Mouse (Mus musculus) neural tube, embryonic 15.5 days (tissue): ENCODE measurements around the gene Krtap10-10. TPM values are rescaled to one million over a fixed set of nuclear protein-coding genes. Genes with fewer than 3 reads are reported as not detected.

ENCODE experiments used
- ATAC-seq: fragments of 200-750 bp; cut with Nextera tagmentation; 2 replicates; pipeline ENCODE4 v1.8.0; 2017; ENCODE audit warnings: mild to moderate bottlenecking, moderate TSS enrichment, moderate library complexity; ENCODE audit not compliant: low FRiP score
- H3K27ac ChIP-seq: fragments of 300-500 bp; sonication (generic); replicated peaks from 2 replicates; pipeline ENCODE4 v1.5.1; 2015; ENCODE audit warnings: mild to moderate bottlenecking, inconsistent platforms
- H3K27me3 ChIP-seq: fragments of 300-500 bp; sonication (generic); replicated peaks from 2 replicates; pipeline ENCODE4 v1.6.1; 2015; ENCODE audit warnings: inconsistent platforms
- H3K36me3 ChIP-seq: fragments of 300-500 bp; sonication (generic); 2 replicates; pipeline ENCODE4 v1.6.1; 2015; ENCODE audit warnings: inconsistent platforms
- H3K4me1 ChIP-seq: fragments of 300-500 bp; sonication (generic); 2 replicates; pipeline ENCODE4 v1.6.1; 2015; ENCODE audit warnings: inconsistent platforms
- H3K4me2 ChIP-seq: fragments of 300-500 bp; sonication (generic); 2 replicates; pipeline ENCODE4 v1.6.1; 2015; ENCODE audit warnings: inconsistent platforms, mild to moderate bottlenecking, moderate library complexity
- H3K4me3 ChIP-seq: fragments of 300-500 bp; sonication (generic); replicated peaks from 2 replicates; pipeline ENCODE4 v1.5.1; 2015; ENCODE audit warnings: mild to moderate bottlenecking, inconsistent platforms
- H3K9ac ChIP-seq: fragments of 300-500 bp; sonication (generic); replicated peaks from 2 replicates; pipeline ENCODE4 v1.6.1; 2015; ENCODE audit warnings: mild to moderate bottlenecking, inconsistent platforms
- H3K9me3 ChIP-seq: fragments of 300-500 bp; sonication (generic); replicated peaks from 2 replicates; pipeline ENCODE4 v1.6.1; 2016; ENCODE audit warnings: inconsistent platforms
- WGBS: fragments of 180-500 bp; shearing (Covaris S2); methylation state at CpG from one replicate; pipeline ENCODE4 v1.1.7; 2015; ENCODE audit warnings: mixed read lengths; 5-methylcytosine and 5-hydroxymethylcytosine counted together
- polyA plus RNA-seq: library from polyadenylated mRNA; unstranded; fragments of >200 nt; fragmentation: Nextera tagmentation; extraction: Ambion mirVana; gene quantifications from 2 replicates; pipeline ENCODE4 v1.2.1, GENCODE M21; 2015

Krtap10-10 gene
- polyA plus RNA-seq, 1 experiment from 2014 or later, result not detected

DNA sequence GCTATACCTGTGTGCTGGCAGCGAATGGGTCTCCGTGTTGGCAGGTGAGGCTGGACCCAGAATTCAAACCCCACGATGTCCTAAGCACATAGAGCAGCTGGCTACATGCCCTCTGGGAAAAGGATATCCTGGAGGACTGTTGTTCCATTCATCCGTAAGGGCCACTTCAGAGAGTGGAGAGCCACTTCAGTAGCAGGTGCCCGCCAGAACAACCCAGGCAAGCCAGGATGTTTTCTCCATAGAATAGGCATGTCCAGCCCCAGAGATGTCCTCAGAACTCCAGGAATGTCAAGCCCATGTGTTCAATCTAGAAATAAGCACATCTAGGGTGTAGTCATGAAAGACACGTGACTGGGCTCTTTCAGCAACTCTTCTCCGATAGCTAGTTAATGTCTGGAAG lies 33.9 kb downstream of the Krtap10-10 start:
- no peak overlapping the region for H3K4me2 ChIP-seq
- H3K4me3 ChIP-seq, result no peak overlapping the region

DNA sequence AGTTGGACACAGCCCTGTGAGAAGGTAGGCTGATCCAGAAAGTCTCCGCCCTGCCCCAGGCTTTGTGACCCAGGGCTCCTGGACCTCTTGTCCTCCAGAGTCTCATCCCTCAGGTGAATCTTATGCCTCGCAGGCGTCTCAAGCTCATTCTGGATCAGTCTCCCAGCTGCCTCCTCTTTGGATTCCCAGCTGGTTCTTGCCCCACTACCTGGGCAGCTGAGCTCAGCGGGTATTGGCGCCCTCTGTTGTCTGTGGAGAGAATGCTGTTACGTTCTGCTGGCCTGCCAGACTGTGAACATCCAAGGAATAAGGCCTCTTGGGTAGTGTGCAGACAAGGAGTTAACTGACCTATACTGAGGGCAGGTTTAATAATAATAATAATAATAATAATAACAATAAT lies 43.2 kb downstream of the Krtap10-10 start:
- H3K4me2 ChIP-seq, result no peak overlapping the region
- H3K9ac ChIP-seq, result no peak overlapping the region
- H3K4me1 ChIP-seq, result no peaks in the 10 kb centered on the region
- H3K9me3 ChIP-seq, result no peaks in the 10 kb centered on the region
- WGBS, result 72% methylated on average over 6 of the region's 6 CpGs
- no peak overlapping the region for H3K27ac ChIP-seq
- H3K4me3 ChIP-seq, result no peak overlapping the region
- no peak for ATAC-seq
- no peaks in the 10 kb centered on the region for H3K36me3 ChIP-seq
- no peaks in the 10 kb centered on the region for H3K27me3 ChIP-seq

More for the DNA sequence above, 33.9 kb downstream of the Krtap10-10 start:
- H3K27me3 ChIP-seq, result no peaks in the 10 kb centered on the region
- no peak overlapping the region for H3K27ac ChIP-seq
- no peaks in the 10 kb centered on the region for H3K9me3 ChIP-seq
- no peaks in the 10 kb centered on the region for H3K4me1 ChIP-seq
- no peak for ATAC-seq
- no peaks in the 10 kb centered on the region for H3K36me3 ChIP-seq
- H3K9ac ChIP-seq, result no peak overlapping the region
- WGBS, result 91% methylated on average over 7 of the region's 7 CpGs

DNA sequence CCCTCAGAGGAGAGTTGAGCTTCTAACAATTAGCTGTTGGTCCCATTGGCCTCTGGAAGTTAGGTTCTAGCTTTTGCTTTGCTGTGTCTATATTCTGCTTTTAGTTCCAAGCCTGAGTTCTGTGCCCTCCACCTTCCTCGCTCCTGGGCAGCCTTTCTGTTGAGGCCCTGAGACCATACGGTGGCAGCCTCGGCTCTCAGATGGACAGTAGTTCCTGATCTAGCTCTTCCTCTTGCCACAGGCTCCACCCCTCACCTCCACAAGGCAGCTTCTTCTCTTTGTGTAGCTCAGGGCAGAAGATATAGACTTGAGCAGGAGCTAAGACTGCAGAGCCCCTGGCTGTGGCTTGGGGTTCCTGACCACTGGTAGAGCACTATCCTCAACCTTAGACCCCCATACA lies 44.6 kb downstream of the Krtap10-10 start:
- no peaks in the 10 kb centered on the region for H3K4me1 ChIP-seq
- no peak overlapping the region for H3K9ac ChIP-seq
- no peak overlapping the region for H3K4me2 ChIP-seq
- H3K27me3 ChIP-seq, result no peaks in the 10 kb centered on the region
- 70% methylated on average over 3 of the region's 3 CpGs for WGBS
- ATAC-seq, result no peak
- H3K36me3 ChIP-seq, result no peaks in the 10 kb centered on the region
- no peak overlapping the region for H3K4me3 ChIP-seq
- no peaks in the 10 kb centered on the region for H3K9me3 ChIP-seq
- no peak overlapping the region for H3K27ac ChIP-seq

DNA sequence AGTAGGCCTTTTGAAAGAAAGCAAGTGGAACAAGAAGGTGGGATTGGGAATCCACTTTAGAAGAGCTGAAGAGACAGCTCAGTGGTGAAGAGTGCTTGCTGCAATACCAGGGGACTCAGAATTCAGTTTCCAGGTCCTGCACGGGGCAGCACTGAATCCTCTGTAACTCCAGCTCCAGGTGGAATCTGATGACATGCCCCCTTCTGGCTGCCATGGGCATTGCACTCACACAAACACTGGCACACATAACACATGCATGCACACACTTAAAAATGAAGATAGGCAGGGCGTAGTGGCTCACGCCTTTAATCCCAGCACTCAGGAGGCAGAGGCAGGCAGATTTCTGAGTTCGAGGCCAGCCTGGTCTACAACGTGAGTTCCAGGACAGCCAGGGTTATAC lies 46.8 kb downstream of the Krtap10-10 start:
- H3K36me3 ChIP-seq, result no peaks in the 10 kb centered on the region
- no peaks in the 10 kb centered on the region for H3K27me3 ChIP-seq
- H3K4me1 ChIP-seq, result no peaks in the 10 kb centered on the region
- H3K9me3 ChIP-seq, result no peaks in the 10 kb centered on the region
- no peak overlapping the region for H3K9ac ChIP-seq
- ATAC-seq, result no peak
- no peak overlapping the region for H3K27ac ChIP-seq
- no peak overlapping the region for H3K4me3 ChIP-seq
- WGBS, result 89% methylated on average over 5 of the region's 5 CpGs
- H3K4me2 ChIP-seq, result no peak overlapping the region

DNA sequence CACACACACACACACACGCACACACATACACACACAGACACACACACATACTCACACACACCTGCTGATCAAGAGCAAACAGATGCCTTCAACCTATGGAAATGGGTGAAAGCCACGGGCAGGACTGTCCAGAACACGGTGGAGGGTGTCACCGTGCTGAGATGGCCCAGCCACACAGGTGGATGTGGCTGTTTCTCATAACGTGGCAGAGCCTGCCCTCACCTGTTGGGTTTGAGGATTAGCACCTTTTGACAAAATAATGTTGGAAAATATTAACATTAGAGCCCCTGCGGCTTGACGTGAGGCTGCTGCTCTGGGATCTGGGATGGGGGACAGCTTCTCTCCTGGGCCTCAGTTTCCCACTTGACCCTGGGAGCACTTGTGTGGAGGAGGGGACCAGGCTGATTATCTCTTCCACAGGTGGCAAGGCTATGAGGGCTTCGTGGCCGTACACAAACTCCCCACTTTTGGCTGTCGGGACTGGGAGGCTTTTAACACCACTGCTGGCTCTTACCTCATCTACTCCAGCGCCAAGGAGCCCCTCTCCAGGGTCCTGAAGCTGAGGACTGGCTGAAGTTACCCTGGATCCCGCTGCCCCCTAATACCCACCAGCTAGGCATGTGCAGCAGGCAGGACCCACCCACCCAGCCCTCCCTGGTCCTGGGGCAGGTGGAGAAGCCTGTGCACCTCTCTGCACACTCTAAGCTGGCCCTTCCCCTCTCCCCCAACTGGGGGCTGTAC lies 50.4 kb downstream of the Krtap10-10 start:
- ATAC-seq, result no peak
- Histone ChIP-seq H3K4me1 (no peaks in the 10 kb centered on the region), H3K36me3 (no peaks in the 10 kb centered on the region), H3K27me3 (no peaks in the 10 kb centered on the region), H3K4me2 (no peak overlapping the region), H3K27ac (no peak overlapping the region), H3K4me3 (no peak overlapping the region), H3K9ac (no peak overlapping the region), H3K9me3 (no peaks in the 10 kb centered on the region)
- WGBS, result 59% methylated on average over 12 of the region's 12 CpGs

Other genes with a start within 250 kb of the Krtap10-10 start
- 275 and 286 TPM in 2 replicates for gene Sumo3, start 229.8 kb upstream of the Krtap10-10 start, polyA plus RNA-seq
- gene Gm49325, start 229.8 kb upstream of the Krtap10-10 start, polyA plus RNA-seq, result 1.4 and 2.4 TPM in 2 replicates
- gene Ube2g2, start 213.7 kb upstream of the Krtap10-10 start, polyA plus RNA-seq, result 77.1 and 79.6 TPM in 2 replicates
- gene Tspear, start 149.4 kb upstream of the Krtap10-10 start, polyA plus RNA-seq, result 1.6 and 1.9 TPM in 2 replicates
- gene Gm19402, start 145.2 kb upstream of the Krtap10-10 start, polyA plus RNA-seq, result not detected in 2 replicates
- not detected in 2 replicates for gene Gm9508, start 138.7 kb upstream of the Krtap10-10 start, polyA plus RNA-seq
- not detected in 2 replicates for gene Gm10272, start 129.3 kb upstream of the Krtap10-10 start, polyA plus RNA-seq
- gene Gm10024, start 124.5 kb upstream of the Krtap10-10 start, polyA plus RNA-seq, result not detected in 2 replicates
- not detected in 2 replicates for gene Gm10142, start 120.1 kb upstream of the Krtap10-10 start, polyA plus RNA-seq
- not detected in 2 replicates for gene Krtap12-1, start 115.3 kb upstream of the Krtap10-10 start, polyA plus RNA-seq
- gene Gm10100, start 109.5 kb upstream of the Krtap10-10 start, polyA plus RNA-seq, result not detected in 2 replicates
- not detected in 2 replicates for gene Gm18596, start 93.3 kb upstream of the Krtap10-10 start, polyA plus RNA-seq
- gene Gm9736, start 84.6 kb upstream of the Krtap10-10 start, polyA plus RNA-seq, result not detected in 2 replicates
- not detected in 2 replicates for gene Gm3233, start 76.3 kb upstream of the Krtap10-10 start, polyA plus RNA-seq
- gene Gm3238, start 64.6 kb upstream of the Krtap10-10 start, polyA plus RNA-seq, result not detected in 2 replicates
- not detected in 2 replicates for gene Gm7138, start 59.0 kb upstream of the Krtap10-10 start, polyA plus RNA-seq
- not detected in 2 replicates for gene Gm3250, start 53.4 kb upstream of the Krtap10-10 start, polyA plus RNA-seq
- not detected in 2 replicates for gene Gm7137, start 47.7 kb upstream of the Krtap10-10 start, polyA plus RNA-seq
- not detected in 2 replicates for gene Gm9639, start 40.9 kb upstream of the Krtap10-10 start, polyA plus RNA-seq
- not detected in 2 replicates for gene Gm19668, start 36.8 kb upstream of the Krtap10-10 start, polyA plus RNA-seq
- gene Gm9507, start 24.1 kb upstream of the Krtap10-10 start, polyA plus RNA-seq, result not detected in 2 replicates
- not detected in 2 replicates for gene Gm2696, start 21.3 kb upstream of the Krtap10-10 start, polyA plus RNA-seq
- not detected in 2 replicates for gene Krtap10-4, start 8.9 kb upstream of the Krtap10-10 start, polyA plus RNA-seq
- gene Gm36176, start 10.9 kb downstream of the Krtap10-10 start, polyA plus RNA-seq, result not detected in 2 replicates
- gene Gm10318, start 16.9 kb downstream of the Krtap10-10 start, polyA plus RNA-seq, result 0.20 TPM in 1 of 2 replicates, not detected in the other
- not detected in 2 replicates for gene Gm3285, start 26.0 kb downstream of the Krtap10-10 start, polyA plus RNA-seq
- gene Lrrc3, start 66.6 kb downstream of the Krtap10-10 start, polyA plus RNA-seq, result 19.0 and 22.8 TPM in 2 replicates
- gene Trpm2, start 134.6 kb downstream of the Krtap10-10 start, polyA plus RNA-seq, result 8.1 and 9.5 TPM in 2 replicates
- gene 1810043G02Rik, start 142.6 kb downstream of the Krtap10-10 start, polyA plus RNA-seq, result 48.5 and 51.5 TPM in 2 replicates
- 112 and 133 TPM in 2 replicates for gene Pfkl, start 174.1 kb downstream of the Krtap10-10 start, polyA plus RNA-seq
- 0.09 TPM in 1 of 2 replicates, not detected in the other for gene Dnmt3l, start 206.0 kb downstream of the Krtap10-10 start, polyA plus RNA-seq
- gene Aire, start 207.7 kb downstream of the Krtap10-10 start, polyA plus RNA-seq, result 0.18 and 2.5 TPM in 2 replicates
- 0.81 and 3.0 TPM in 2 replicates for gene Icosl, start 233.4 kb downstream of the Krtap10-10 start, polyA plus RNA-seq